Mouse (Mus musculus) lung, adult 2 months (tissue): ENCODE measurements around the gene Il1rapl2.

Experiments
- CTCF ChIP-seq: fragments of 200-500 bp; IDR thresholded peaks from 2 replicates; pipeline ENCODE4 v1.5.1; 2011; ENCODE audit warnings: mild to moderate bottlenecking, low read length, control low read depth; ENCODE audit not compliant: insufficient read depth
- POLR2A ChIP-seq: fragments of 200-500 bp; IDR thresholded peaks from 2 replicates; pipeline ENCODE4 v1.6.1; 2011; ENCODE audit warnings: low read depth, mild to moderate bottlenecking, control low read depth, low read length, borderline replicate concordance; ENCODE audit errors: extremely low read depth

- TF ChIP-seq POLR2A (no peak), CTCF (no peak)
These were observed 278.5 kb downstream of the Il1rapl2 start for GRCm38 (mm10) chrX:137848936-137849335.
